Mouse (Mus musculus) midbrain, embryonic 10.5 days (tissue): ENCODE measurements around the gene Wdpcp. TPM values are rescaled to one million over a fixed set of nuclear protein-coding genes. Genes with fewer than 3 reads are reported as not detected.
A peak's percentile ranks its signal among the peaks of the same experiment; 100 is the strongest.

Source experiments
- DNase-seq: peaks from one replicate; pipeline ENCODE4 v3.0.0-alpha.2; 2017; ENCODE audit warnings: low spot score
- H3K27ac ChIP-seq: fragments of 300-500 bp; sonication (generic); replicated peaks from 2 replicates; pipeline ENCODE4 v1.5.1; 2016; ENCODE audit warnings: mild to moderate bottlenecking
- H3K27me3 ChIP-seq: fragments of 300-500 bp; sonication (generic); 2 replicates; pipeline ENCODE4 v1.6.1; 2016; ENCODE audit warnings: low read depth, mild to moderate bottlenecking; ENCODE audit not compliant: poor library complexity, severe bottlenecking
- H3K36me3 ChIP-seq: fragments of 300-500 bp; sonication (generic); 2 replicates; pipeline ENCODE4 v1.6.1; 2016; ENCODE audit warnings: mild to moderate bottlenecking, moderate library complexity
- H3K4me1 ChIP-seq: fragments of 300-500 bp; sonication (generic); 2 replicates; pipeline ENCODE4 v1.6.1; 2016
- H3K4me3 ChIP-seq: fragments of 300-500 bp; sonication (generic); 2 replicates; pipeline ENCODE4 v1.5.1; 2016; ENCODE audit warnings: mild to moderate bottlenecking, moderate library complexity
- H3K9me3 ChIP-seq: fragments of 300-500 bp; sonication (generic); replicated peaks from 2 replicates; pipeline ENCODE4 v1.6.1; 2016; ENCODE audit warnings: mild to moderate bottlenecking
- WGBS: fragments of 180-500 bp; shearing (Covaris S2); methylation state at CpG from one replicate; pipeline ENCODE4 v1.1.7; 2016; 5-methylcytosine and 5-hydroxymethylcytosine counted together
- microRNA-seq: library from miRNA; unstranded; fragments of <30 nt; microRNA quantifications from one replicate; pipeline ENCODE4, GENCODE M21; 2017
- polyA plus RNA-seq: library from polyadenylated mRNA; unstranded; fragments of >200 nt; fragmentation: Nextera tagmentation; extraction: Ambion mirVana; gene quantifications from 2 replicates; pipeline ENCODE4 v1.2.1, GENCODE M21; 2016

The Wdpcp gene
- polyA plus RNA-seq, 1 experiment from 2014 or later = 11.9 TPM

GRCm38 (mm10) chr11:21864516-21864915 is 292.5 kb downstream of the Wdpcp start:
- peak overlapping the region; percentile 61 for H3K27ac ChIP-seq
- DNase-seq = no peak

GRCm38 (mm10) chr11:21868675-21869074 is 296.6 kb downstream of the Wdpcp start:
- no peak for DNase-seq
- peak overlapping the region; percentile 28; the same call in 1 of the 2 replicates for H3K27ac ChIP-seq
- 76% methylated on average over 3 of the region's 3 CpGs for WGBS

More at GRCm38 (mm10) chr11:21864516-21864915, 292.5 kb downstream of the Wdpcp start:
- H3K4me1 ChIP-seq = peaks cover 14% of the 10 kb centered on the region
- H3K9me3 ChIP-seq = no peaks in the 10 kb centered on the region; the same call in 1 of the 2 replicates
- H3K27me3 ChIP-seq = no peaks in the 10 kb centered on the region
- no peak overlapping the region for H3K4me3 ChIP-seq
- H3K36me3 ChIP-seq = no peaks in the 10 kb centered on the region
- 85% methylated on average over 6 of the region's 6 CpGs for WGBS

GRCm38 (mm10) chr11:21870863-21871262 is 298.8 kb downstream of the Wdpcp start:
- H3K4me3 ChIP-seq = no peak overlapping the region
- DNase-seq = no peak
- 92% methylated on average over 1 of the region's 1 CpGs for WGBS

More at GRCm38 (mm10) chr11:21868675-21869074, 296.6 kb downstream of the Wdpcp start:
- no peaks in the 10 kb centered on the region for H3K27me3 ChIP-seq
- H3K4me1 ChIP-seq = peaks cover 14% of the 10 kb centered on the region
- no peak overlapping the region for H3K4me3 ChIP-seq
- H3K36me3 ChIP-seq = no peaks in the 10 kb centered on the region
- H3K9me3 ChIP-seq = no peaks in the 10 kb centered on the region

GRCm38 (mm10) chr11:21871728-21872127 is 299.7 kb downstream of the Wdpcp start:
- WGBS = 77% methylated on average over 4 of the region's 4 CpGs
- no peak for DNase-seq
- no peak overlapping the region for H3K4me3 ChIP-seq
- H3K27ac ChIP-seq = no peak overlapping the region
- H3K4me1 ChIP-seq = peaks cover 6% of the 10 kb centered on the region; the same call in 1 of the 2 replicates
- H3K27me3 ChIP-seq = no peaks in the 10 kb centered on the region
- no peaks in the 10 kb centered on the region; the same call in 1 of the 2 replicates for H3K9me3 ChIP-seq
- H3K36me3 ChIP-seq = no peaks in the 10 kb centered on the region

More at GRCm38 (mm10) chr11:21870863-21871262, 298.8 kb downstream of the Wdpcp start:
- H3K36me3 ChIP-seq = no peaks in the 10 kb centered on the region
- H3K27me3 ChIP-seq = no peaks in the 10 kb centered on the region
- H3K27ac ChIP-seq = no peak overlapping the region
- no peaks in the 10 kb centered on the region; the same call in 1 of the 2 replicates for H3K9me3 ChIP-seq
- H3K4me1 ChIP-seq = peaks cover 6% of the 10 kb centered on the region; the same call in 1 of the 2 replicates

- H3K27me3 ChIP-seq = no peaks in the 10 kb centered on the region
- no peaks in the 10 kb centered on the region for H3K4me1 ChIP-seq
- 82% methylated on average over 2 of the region's 2 CpGs for WGBS
- DNase-seq = no peak
- H3K9me3 ChIP-seq = peaks cover 18% of the 10 kb centered on the region; the same call in 1 of the 2 replicates
- no peak overlapping the region for H3K4me3 ChIP-seq
- no peaks in the 10 kb centered on the region for H3K36me3 ChIP-seq
- H3K27ac ChIP-seq = no peak overlapping the region
Observed at GRCm38 (mm10) chr11:21875077-21875476, 303.0 kb downstream of the Wdpcp start.

GRCm38 (mm10) chr11:21894696-21895095 is 322.7 kb downstream of the Wdpcp start:
- H3K36me3 ChIP-seq = no peaks in the 10 kb centered on the region
- H3K27me3 ChIP-seq = no peaks in the 10 kb centered on the region
- no peak overlapping the region for H3K4me3 ChIP-seq
- WGBS = 80% methylated on average over 3 of the region's 3 CpGs
- no peaks in the 10 kb centered on the region for H3K9me3 ChIP-seq
- DNase-seq = no peak
- H3K27ac ChIP-seq = no peak overlapping the region
- H3K4me1 ChIP-seq = no peaks in the 10 kb centered on the region

- H3K4me3 ChIP-seq = no peak overlapping the region
- H3K27ac ChIP-seq = no peak overlapping the region
- DNase-seq = no peak
- no peaks in the 10 kb centered on the region for H3K9me3 ChIP-seq
- H3K36me3 ChIP-seq = no peaks in the 10 kb centered on the region
- 89% methylated on average over 3 of the region's 3 CpGs for WGBS
- no peaks in the 10 kb centered on the region for H3K4me1 ChIP-seq
- no peaks in the 10 kb centered on the region for H3K27me3 ChIP-seq
Observed at GRCm38 (mm10) chr11:21922531-21922930, 350.5 kb downstream of the Wdpcp start.

Small RNA genes lying within 50 kb of the gene (microRNA-seq; reads per million reads assigned to microRNA genes)
- not detected for gene Gm22990

Other genes starting within 250 kb of the Wdpcp start
- gene Ugp2, start 201.0 kb upstream of the Wdpcp start, polyA plus RNA-seq = 54.6 and 61.5 TPM in 2 replicates
- gene Mdh1, start 132 bp downstream of the Wdpcp start, polyA plus RNA-seq = 427 and 437 TPM in 2 replicates